ENCODE assay signal across 23 mouse cellular contexts in genomic region chr7:102317583-102318168, GRCm38 (mm10). TPM values are rescaled to one million over a fixed set of nuclear protein-coding genes. Genes with fewer than 3 reads are reported as not detected.
DNase-seq lines count a peak whose midpoint lies in the region; ATAC-seq and TF ChIP-seq lines count a peak whose summit lies in the region.
"Had no signal": no experiment of that assay in that cellular context is flagged by ENCODE, and none has a peak within 500 bp of the region (broad histone marks: within the 10 kb centered on the region; RNA-seq: fewer than 3 reads in every experiment).

No protein-coding gene starts in this region.

- TF ChIP-seq EP300 in lung, postnatal 0 days (IDR thresholded peaks at IDR 0.05): no peak
- TF ChIP-seq EP300 in liver, postnatal 0 days (IDR thresholded peaks at IDR 0.05; ENCODE audit: low read depth): no peak

- no peak for TF ChIP-seq CTCF in lung, postnatal 0 days (IDR thresholded peaks at IDR 0.05)
- TF ChIP-seq CTCF in liver, postnatal 0 days (IDR thresholded peaks at IDR 0.05; ENCODE audit: low read depth): no peak

- H3K4me3 ChIP-seq in lung, postnatal 0 days (ENCODE audit: low read depth, low read length): no peak overlapping the region
- no peak overlapping the region for H3K4me3 ChIP-seq in liver, postnatal 0 days (ENCODE audit: low read depth, low read length)
- H3K4me3 ChIP-seq: heart, embryonic 13.5 days; midbrain, embryonic 12.5 days; neural tube, embryonic 15.5 days had no signal

- no peak overlapping the region for H3K27ac ChIP-seq in lung, postnatal 0 days (ENCODE audit: low read length)
- no peak overlapping the region for H3K27ac ChIP-seq in liver, postnatal 0 days (ENCODE audit: low read depth)
- H3K27ac ChIP-seq: heart, embryonic 13.5 days; kidney, postnatal 0 days; liver, embryonic 14.5 days; midbrain, embryonic 12.5 days; neural tube, embryonic 15.5 days had no signal

- 66% methylated on average over 3 of the region's 3 CpGs for WGBS in lung, postnatal 0 days
- 70% methylated on average over 3 of the region's 3 CpGs for WGBS in liver, postnatal 0 days (ENCODE audit: insufficient replicate concordance)

- no peaks in the 10 kb centered on the region for H3K27me3 ChIP-seq in lung, postnatal 0 days (replicated peaks; ENCODE audit: insufficient read depth, low read length)
- no peaks in the 10 kb centered on the region for H3K27me3 ChIP-seq in splenic B cell, adult 2 months (ENCODE audit: control insufficient read depth, insufficient read depth, low read length, poor library complexity, severe bottlenecking)
- no peaks in the 10 kb centered on the region for H3K27me3 ChIP-seq in liver, postnatal 0 days (ENCODE audit: insufficient read depth, low read length)
- H3K27me3 ChIP-seq: heart, embryonic 13.5 days; midbrain, embryonic 12.5 days; neural tube, embryonic 15.5 days; Patski had no signal

- H3K9ac ChIP-seq in lung, postnatal 0 days (replicated peaks; ENCODE audit: low read depth): no peak overlapping the region
- H3K9ac ChIP-seq in liver, postnatal 0 days (replicated peaks): no peak overlapping the region
- H3K9ac ChIP-seq: heart, embryonic 13.5 days; liver, embryonic 14.5 days; midbrain, embryonic 12.5 days; neural tube, embryonic 15.5 days had no signal

- no peak for ATAC-seq in lung, postnatal 0 days
- ATAC-seq in megakaryocyte, adult 5-6 weeks (ENCODE audit: poor library complexity, severe bottlenecking): peak; percentile 76
- no peak for ATAC-seq in liver, postnatal 0 days
- ATAC-seq: hindbrain, embryonic 16.5 days; Patski had no signal

- no peak overlapping the region for H3K4me2 ChIP-seq in lung, postnatal 0 days (replicated peaks; ENCODE audit: low read depth, low read length)
- H3K4me2 ChIP-seq in liver, postnatal 0 days (ENCODE audit: low read depth, low read length): no peak overlapping the region
- H3K4me2 ChIP-seq: heart, embryonic 13.5 days; midbrain, embryonic 12.5 days; neural tube, embryonic 15.5 days had no signal

- H3K36me3 ChIP-seq in lung, postnatal 0 days (ENCODE audit: insufficient read depth, low read length): no peaks in the 10 kb centered on the region
- no peaks in the 10 kb centered on the region for H3K36me3 ChIP-seq in splenic B cell, adult 2 months (ENCODE audit: control insufficient read depth, insufficient read depth, low read length, poor library complexity, severe bottlenecking)
- no peaks in the 10 kb centered on the region for H3K36me3 ChIP-seq in liver, postnatal 0 days (replicated peaks; ENCODE audit: insufficient read depth, low read length)
- H3K36me3 ChIP-seq: heart, embryonic 13.5 days; midbrain, embryonic 12.5 days; neural tube, embryonic 15.5 days had no signal

- no peaks in the 10 kb centered on the region for H3K9me3 ChIP-seq in lung, postnatal 0 days (ENCODE audit: low read length)
- H3K9me3 ChIP-seq in liver, postnatal 0 days (ENCODE audit: low read length): no peaks in the 10 kb centered on the region
- H3K9me3 ChIP-seq: heart, embryonic 13.5 days; midbrain, embryonic 12.5 days; neural tube, embryonic 15.5 days had no signal

- peak; percentile 29 for DNase-seq in lung, postnatal 0 days (ENCODE audit: low spot score)
- DNase-seq in lung, postnatal 14 days: no peak
- peak; percentile 40 for DNase-seq in T-cell, adult 2 months (ENCODE audit: low spot score)
- peak; percentile 22 for DNase-seq in splenic B cell, adult 2 months (ENCODE audit: low read depth, low spot score)
- DNase-seq in liver, postnatal 0 days: no peak
- no peak for DNase-seq in left cerebral cortex, adult 9 months (ENCODE audit: low spot score in 2 of 2)
- DNase-seq in layer of hippocampus, postnatal 14 days (ENCODE audit: low spot score in 2 of 2): no peak
- DNase-seq: adrenal gland, postnatal 36 days; cerebellum, adult 11-12 months; cerebellum, postnatal 14 days; embryo, embryonic 11 days; heart, postnatal 36 days; kidney, adult 11 months; retina, postnatal 1 day; thymus, postnatal 25 days had no signal

- H3K4me1 ChIP-seq in lung, postnatal 0 days (ENCODE audit: insufficient read depth, low read depth, low read length): no peaks in the 10 kb centered on the region
- peaks cover 24% of the 10 kb centered on the region for H3K4me1 ChIP-seq in liver, postnatal 0 days (ENCODE audit: insufficient read depth)
- H3K4me1 ChIP-seq: midbrain, embryonic 12.5 days; neural tube, embryonic 15.5 days had no signal

RNA-seq across cellular contexts. Expression of gene Stim1, which starts 50.1 kb away (rescaled TPM):
- polyA plus RNA-seq in lung, postnatal 0 days (2015; fragmentation: Nextera tagmentation; extraction: Ambion mirVana): 18.6 and 19.1 TPM in 2 replicates
- 28.0 and 28.8 TPM in 2 replicates for total RNA-seq in megakaryocyte, adult 5-6 weeks (2015)
- 35.5 and 59.3 TPM in 2 replicates for total RNA-seq in megakaryocyte, adult 5-6 weeks (2017)
- 15.6 and 17.9 TPM in 2 replicates for polyA plus RNA-seq in liver, postnatal 0 days (2015; fragmentation: Nextera tagmentation; extraction: Ambion mirVana)
- total RNA-seq in layer of hippocampus, postnatal 14 days (2021): 10 to 100 TPM; 65.6 to 66.1 TPM

Comparison
In these comparisons a context has a peak if more than half of its experiments do, and no peak if none do; other contexts are left out.
1. DNase-seq: peak in lung, postnatal 0 days (single experiment), T-cell, adult 2 months (single experiment) and splenic B cell, adult 2 months (single experiment); none in lung, postnatal 14 days (single experiment), liver, postnatal 0 days (single experiment), left cerebral cortex, adult 9 months (0 of 2) and layer of hippocampus, postnatal 14 days (0 of 2).